Mouse (Mus musculus) natural killer cell, adult 2 months (primary cell): ENCODE results near the gene Il25.

Experiments
- DNase-seq, 2 experiments: peaks; one replicate each; pipeline ENCODE4 v3.0.0; 2022; ENCODE audit warnings: low spot score in 2 of 2

Il25 gene

GRCm38 (mm10) chr14:54932645-54933150 lies at the start of gene Il25:
Gene Il25 (plus strand): TSS chr14:54932695.
- no peak for DNase-seq

GRCm38 (mm10) chr14:54883154-54884021 lies 49.1 kb upstream of the Il25 start, which contains the start of the genes Bcl2l2 and Gm20521:
Gene Bcl2l2 (plus strand): TSS chr14:54883377.
Gene Gm20521 (plus strand): TSS chr14:54883441.
- DNase-seq, result peak; percentile 11 to 20

DNA sequence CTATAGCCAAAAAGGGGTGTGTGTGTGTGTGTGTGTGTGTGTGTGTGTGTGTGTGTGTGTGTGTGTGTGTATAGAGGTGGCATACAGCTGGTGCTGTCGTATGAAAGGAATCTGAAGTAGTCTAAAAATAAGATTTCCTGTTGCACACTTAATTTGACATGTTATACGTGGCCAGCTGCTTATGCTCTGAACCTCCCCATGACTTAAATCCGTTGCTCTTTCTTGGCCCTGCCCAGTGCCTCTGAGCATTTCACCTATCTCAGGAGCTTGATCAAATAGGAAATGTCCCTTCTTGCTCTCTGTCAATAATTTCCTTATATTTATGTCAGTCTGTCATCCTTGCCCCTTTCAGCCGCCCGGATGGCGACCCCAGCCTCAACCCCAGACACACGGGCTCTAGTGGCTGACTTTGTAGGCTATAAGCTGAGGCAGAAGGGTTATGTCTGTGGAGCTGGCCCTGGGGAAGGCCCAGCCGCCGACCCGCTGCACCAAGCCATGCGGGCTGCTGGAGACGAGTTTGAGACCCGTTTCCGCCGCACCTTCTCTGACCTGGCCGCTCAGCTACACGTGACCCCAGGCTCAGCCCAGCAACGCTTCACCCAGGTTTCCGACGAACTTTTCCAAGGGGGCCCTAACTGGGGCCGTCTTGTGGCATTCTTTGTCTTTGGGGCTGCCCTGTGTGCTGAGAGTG lies 48.3 kb upstream of the Il25 start:
- DNase-seq, result no peak

- no peak for DNase-seq
Observed at GRCm38 (mm10) chr14:54885309-54885708, 47.2 kb upstream of the Il25 start.

DNA sequence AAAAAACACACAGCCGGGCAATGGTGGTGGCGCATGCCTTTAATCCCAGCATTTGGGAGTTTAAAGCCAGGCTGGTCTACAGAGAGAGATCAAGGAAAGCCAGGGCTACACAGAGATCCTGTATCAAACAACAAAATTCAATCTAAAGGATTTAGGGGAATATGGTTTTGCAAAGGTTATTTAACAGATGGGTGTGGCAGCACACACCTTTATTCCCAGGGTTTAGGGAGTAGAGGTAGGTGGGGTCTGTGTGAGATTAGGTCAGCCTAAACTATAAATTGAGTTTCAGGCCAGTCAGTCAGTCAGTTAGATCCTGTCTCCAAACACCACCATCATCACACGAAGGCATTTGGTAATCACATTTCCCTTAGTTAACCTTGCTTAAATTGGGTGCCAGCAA lies 40.3 kb upstream of the Il25 start, which contains the start of gene Pabpn1:
TSS of gene Pabpn1 (plus strand) at position 301 of the 400 bp plus-strand sequence.
- no peak for DNase-seq

- DNase-seq, result peak; percentile 99
Observed at GRCm38 (mm10) chr14:54893651-54894181, 38.8 kb upstream of the Il25 start.

DNA sequence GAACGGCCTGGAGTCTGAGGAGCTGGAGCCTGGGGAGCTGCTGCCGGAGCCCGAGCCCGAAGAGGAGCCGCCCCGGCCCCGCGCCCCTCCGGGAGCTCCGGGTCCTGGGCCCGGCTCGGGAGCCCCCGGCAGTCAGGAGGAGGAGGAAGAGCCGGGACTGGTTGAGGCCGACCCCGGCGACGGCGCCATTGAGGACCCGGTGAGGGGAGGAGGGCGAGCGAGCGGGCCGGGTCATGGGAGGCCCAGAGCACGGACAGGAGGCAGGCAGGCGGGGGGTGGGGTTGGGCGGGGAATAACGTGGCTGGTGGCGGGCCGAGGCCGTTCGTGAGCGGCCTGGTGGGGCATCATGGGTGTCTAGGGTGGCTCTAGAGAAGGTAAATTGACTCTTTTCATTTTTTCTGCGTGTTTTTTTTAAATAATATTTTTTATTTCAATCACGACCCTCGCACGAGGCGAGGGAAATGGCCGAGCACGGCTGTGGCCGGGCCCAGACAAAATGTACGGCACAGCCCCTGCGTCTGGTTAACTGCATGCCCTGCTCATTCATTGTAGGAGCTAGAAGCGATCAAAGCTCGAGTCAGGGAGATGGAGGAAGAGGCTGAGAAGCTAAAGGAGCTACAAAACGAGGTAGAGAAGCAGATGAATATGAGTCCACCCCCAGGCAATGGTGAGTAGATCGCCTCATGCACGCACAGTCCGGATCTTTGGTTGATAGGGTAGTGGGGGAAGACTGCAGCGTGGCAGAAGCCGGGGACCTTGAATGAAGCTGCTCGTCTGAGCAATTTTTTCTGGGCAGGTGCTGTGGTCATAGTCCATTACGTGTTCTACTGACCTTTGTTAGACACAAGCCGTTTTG lies 38.0 kb upstream of the Il25 start:
- peak; percentile 49 to 51 for DNase-seq

- no peak for DNase-seq
Observed at GRCm38 (mm10) chr14:54897445-54897844, 35.0 kb upstream of the Il25 start.

DNA sequence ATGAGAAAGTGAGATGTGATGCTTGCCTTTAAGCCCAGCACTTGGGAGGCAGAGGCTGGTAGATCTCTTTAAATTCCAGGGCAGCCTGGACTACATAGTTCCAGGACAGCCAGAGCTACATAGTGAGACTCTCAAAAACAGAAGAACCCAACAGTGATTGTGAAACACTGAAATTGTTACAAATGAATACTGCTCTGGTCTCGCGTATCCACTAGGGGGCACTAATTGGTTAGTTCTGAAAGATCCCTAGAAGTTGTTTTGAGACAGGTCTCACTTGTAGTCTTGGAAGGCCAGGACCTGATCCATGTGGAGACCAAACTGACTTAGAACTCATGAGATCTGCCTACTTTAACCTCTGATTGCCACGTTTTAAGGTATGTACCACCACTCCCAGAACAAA lies 32.1 kb upstream of the Il25 start:
- DNase-seq, result peak; percentile 52 to 60

DNA sequence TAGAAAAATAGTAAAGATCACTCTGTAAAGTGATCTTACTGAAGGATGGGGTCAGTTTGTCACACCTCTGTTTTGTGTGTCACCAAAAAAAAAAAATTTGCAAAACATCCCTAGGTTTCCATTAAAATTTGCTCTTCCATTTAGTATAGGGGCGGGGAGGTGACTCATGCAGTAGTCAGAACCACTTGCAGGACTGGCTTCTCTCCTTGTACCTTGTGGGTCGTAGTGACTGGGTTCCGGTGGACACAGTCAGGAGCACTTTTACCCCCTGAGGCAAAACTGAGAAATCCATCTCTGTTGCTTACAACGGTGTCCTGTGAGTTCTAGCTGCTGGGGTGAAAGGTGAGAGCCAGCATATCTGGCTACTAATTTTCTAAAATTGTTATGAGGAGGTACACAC lies 28.9 kb upstream of the Il25 start:
- no peak for DNase-seq

DNA sequence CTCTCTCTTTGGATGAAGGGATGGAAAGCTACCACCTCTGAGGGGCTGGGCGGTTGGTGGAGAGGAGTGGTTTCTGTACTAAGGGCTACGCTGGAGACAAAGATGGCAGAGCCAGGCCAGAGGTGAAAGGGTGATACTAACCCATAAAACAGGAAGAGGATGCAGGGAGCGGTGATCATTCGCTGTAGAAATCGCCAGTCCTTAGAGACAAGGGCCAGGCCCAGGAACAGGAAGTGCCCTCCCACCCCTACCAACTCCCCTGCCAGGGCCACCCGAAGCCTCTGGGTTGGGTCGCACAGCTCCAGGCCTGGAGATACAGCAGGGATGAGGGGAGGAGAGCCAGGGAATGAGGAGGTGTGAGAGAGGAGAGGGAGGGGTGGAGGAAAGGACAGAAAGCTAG lies 23.8 kb upstream of the Il25 start:
- DNase-seq, result no peak

DNA sequence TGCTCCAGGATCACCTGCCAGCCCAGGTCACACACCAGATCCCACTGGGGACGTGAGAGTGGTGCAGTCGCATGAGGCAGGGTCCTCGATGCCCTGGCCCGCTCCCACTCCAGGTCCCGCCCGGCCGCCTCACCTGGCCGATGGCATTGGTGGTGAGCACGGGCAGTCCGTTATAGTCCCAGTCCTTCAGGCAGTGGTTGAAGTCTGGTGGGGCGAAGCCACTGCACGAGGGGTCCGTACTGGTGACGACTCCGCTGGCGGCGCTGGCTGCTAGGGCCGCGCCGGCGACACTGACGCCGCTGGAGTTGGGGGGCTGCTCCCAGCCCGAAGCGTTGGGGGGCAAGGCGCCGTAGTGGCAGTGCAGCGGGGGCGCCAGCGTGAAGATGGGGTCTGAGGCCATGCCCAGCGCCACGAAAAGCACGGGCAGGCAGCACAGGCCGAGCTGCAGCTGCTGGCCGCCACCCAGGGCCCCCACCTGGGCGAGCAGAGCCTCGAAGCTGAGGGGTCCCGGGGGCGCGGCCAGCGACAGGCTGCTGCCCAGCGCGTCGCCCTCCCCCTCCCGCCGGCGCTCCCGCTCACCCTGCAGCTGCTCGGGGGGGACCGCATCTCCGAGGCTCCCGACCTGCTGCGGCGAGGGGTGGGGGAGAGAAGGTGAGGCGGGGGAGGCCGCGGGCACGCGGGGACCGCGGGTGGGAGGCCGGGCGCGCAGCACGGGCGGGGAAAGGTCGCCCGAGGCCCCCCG lies 20.2 kb upstream of the Il25 start:
- no peak for DNase-seq

DNA sequence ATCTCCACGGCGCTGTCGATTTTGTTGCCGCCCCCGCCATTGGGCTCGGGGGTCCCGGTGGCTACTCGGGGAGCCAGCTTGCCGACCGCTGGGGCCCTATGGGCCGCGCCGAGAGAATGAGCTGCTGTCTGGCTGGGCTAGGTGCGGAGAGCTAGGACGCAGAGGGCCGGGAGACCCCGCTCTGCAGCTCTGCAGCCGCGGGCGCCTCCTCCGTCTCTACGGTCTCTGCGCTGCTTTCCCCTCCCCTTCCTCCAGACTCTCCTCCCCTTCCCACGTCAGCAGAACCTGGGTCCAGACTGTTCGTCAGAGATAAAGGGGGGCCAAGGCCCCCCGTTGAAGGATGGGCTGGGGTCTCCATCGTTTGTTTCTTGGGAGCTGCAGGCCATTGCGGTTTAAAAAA lies 19.6 kb upstream of the Il25 start, which contains the start of gene Slc22a17:
TSS of gene Slc22a17 (minus strand) at position 247 of the 400 bp plus-strand sequence.
- peak in 1 of 2 experiments; percentile 14 for DNase-seq

DNA sequence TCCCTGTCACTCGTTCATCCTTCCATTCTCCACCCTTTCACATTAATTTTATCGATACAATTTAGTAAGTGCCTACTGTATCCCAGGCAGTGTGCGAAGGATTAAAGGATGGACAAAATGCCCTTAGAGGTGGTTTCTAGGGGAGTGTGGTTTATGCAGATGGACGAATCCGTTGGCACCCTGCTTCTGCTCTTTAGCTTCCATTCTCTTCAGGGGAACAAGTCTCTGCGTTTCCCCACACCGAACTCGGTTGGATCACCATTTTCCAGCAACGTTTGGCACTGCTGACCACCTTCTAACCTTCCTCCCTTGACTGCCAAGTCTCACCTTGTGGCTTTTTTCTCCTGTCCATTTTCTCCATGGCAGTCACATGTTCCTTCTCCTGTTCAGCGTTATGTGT lies 19.2 kb upstream of the Il25 start:
- DNase-seq, result no peak

GRCm38 (mm10) chr14:54920076-54920685 lies 12.3 kb upstream of the Il25 start:
- no peak for DNase-seq

DNA sequence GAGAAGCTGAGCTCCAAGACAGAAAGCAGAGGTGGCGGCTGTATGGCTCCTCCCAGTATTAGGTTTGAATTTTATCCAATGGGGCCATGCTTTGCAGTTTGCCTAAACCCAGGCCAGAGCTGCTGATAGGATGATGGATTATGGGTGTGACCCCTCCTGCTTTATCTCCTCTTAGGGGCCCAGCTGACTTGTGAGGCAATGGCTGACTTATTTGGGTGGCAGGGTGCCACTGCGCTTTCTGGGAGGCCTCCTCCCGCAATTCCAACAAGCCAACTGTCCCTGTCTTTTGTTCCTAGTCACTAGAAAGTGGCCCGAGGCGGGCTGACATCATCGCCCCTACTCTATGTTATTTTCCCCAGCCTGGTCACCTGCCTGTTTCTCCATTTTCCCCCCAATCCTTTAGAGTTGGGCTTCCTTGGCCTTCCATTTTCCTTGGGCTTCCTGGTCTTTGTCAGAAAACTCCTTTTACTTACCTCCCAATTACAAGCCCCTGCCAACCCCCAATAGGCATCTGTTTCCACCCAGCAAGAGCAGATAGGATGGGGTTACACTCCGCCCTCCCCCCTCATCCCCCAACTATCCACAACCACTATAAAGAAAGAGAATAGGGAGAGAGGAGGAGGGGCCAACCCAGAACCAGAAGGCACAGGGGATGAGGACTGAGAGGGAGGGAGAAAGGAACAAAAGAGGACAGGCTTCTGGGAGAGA lies 7.7 kb upstream of the Il25 start:
- no peak for DNase-seq

GRCm38 (mm10) chr14:54925349-54926342 lies 6.8 kb upstream of the Il25 start, which contains the start of gene Efs:
Gene Efs (minus strand): TSS chr14:54926126.
- no peak for DNase-seq
